Mouse (Mus musculus): Measurements from ENCODE around the gene Abcg1.

GRCm38 (mm10) chr17:31039626-31040025 is 17.8 kb upstream of the Abcg1 start:
- no peak for TF ChIP-seq CTCF (IDR thresholded peaks at IDR 0.05; ENCODE audit: borderline replicate concordance, extremely low read depth, insufficient read depth, insufficient read length)
- TF ChIP-seq POLR2A (IDR thresholded peaks at IDR 0.05; ENCODE audit: borderline replicate concordance, extremely low read depth, insufficient read depth, insufficient read length, poor library complexity, severe bottlenecking) = no peak
